Mouse (Mus musculus): ENCODE data around the gene Wnt3a. TPM values are rescaled to one million over a fixed set of nuclear protein-coding genes. Genes with fewer than 3 reads are reported as not detected.

The Wnt3a gene
- polyA plus RNA-seq, 1 experiment, result not detected

- no peaks in the 10 kb centered on the region for H3K79me3 ChIP-seq (ENCODE audit: low read depth)
- H3K36me3 ChIP-seq (ENCODE audit: control insufficient read depth, insufficient read depth), result no peaks in the 10 kb centered on the region
- H3K4me3 ChIP-seq (ENCODE audit: insufficient read depth, poor library complexity, severe bottlenecking), result no peak overlapping the region
- peaks cover 69% of the 10 kb centered on the region for H3K27me3 ChIP-seq (ENCODE audit: control insufficient read depth, insufficient read depth, insufficient read length)
- no peaks in the 10 kb centered on the region for H3K79me2 ChIP-seq (ENCODE audit: control insufficient read depth, insufficient read depth)
- TF ChIP-seq MYOG (IDR thresholded peaks at IDR 0.05; ENCODE audit: control insufficient read depth, extremely low read depth, insufficient read length), result no peak
- no peak for TF ChIP-seq MAX (IDR thresholded peaks at IDR 0.05)
- no peak for TF ChIP-seq CTCF (IDR thresholded peaks at IDR 0.05; ENCODE audit: control insufficient read depth, insufficient read depth, insufficient read length)
- no peak for TF ChIP-seq CEBPB (IDR thresholded peaks at IDR 0.05; ENCODE audit: low read depth)
- no peak for TF ChIP-seq FOSL1 (IDR thresholded peaks at IDR 0.05; ENCODE audit: insufficient read depth, low read length, poor library complexity, severe bottlenecking)
- TF ChIP-seq MYOD1 (IDR thresholded peaks at IDR 0.05; ENCODE audit: control insufficient read depth, insufficient read length, low read depth), result no peak
- no peak for TF ChIP-seq USF1 (IDR thresholded peaks at IDR 0.05; ENCODE audit: low read depth)
- no peak overlapping the region for H3ac ChIP-seq (ENCODE audit: control insufficient read depth, insufficient read length, low read depth)
Measured at GRCm38 (mm10) chr11:59264593-59264992, 26.0 kb downstream of the Wnt3a start.

- peaks cover 69% of the 10 kb centered on the region for H3K27me3 ChIP-seq (ENCODE audit: control insufficient read depth, insufficient read depth, insufficient read length)
- TF ChIP-seq MYOG (IDR thresholded peaks at IDR 0.05; ENCODE audit: control insufficient read depth, extremely low read depth, insufficient read length), result no peak
- TF ChIP-seq CEBPB (IDR thresholded peaks at IDR 0.05; ENCODE audit: low read depth), result no peak
- no peak for TF ChIP-seq MYOD1 (IDR thresholded peaks at IDR 0.05; ENCODE audit: control insufficient read depth, insufficient read length, low read depth)
- no peak for TF ChIP-seq CTCF (IDR thresholded peaks at IDR 0.05; ENCODE audit: control insufficient read depth, insufficient read depth, insufficient read length)
- no peak for TF ChIP-seq MAX (IDR thresholded peaks at IDR 0.05)
- no peak for TF ChIP-seq USF1 (IDR thresholded peaks at IDR 0.05; ENCODE audit: low read depth)
- no peak for TF ChIP-seq FOSL1 (IDR thresholded peaks at IDR 0.05; ENCODE audit: insufficient read depth, low read length, poor library complexity, severe bottlenecking)
- H3ac ChIP-seq (ENCODE audit: control insufficient read depth, insufficient read length, low read depth), result no peak overlapping the region
- no peaks in the 10 kb centered on the region for H3K36me3 ChIP-seq (ENCODE audit: control insufficient read depth, insufficient read depth)
- no peak overlapping the region for H3K4me3 ChIP-seq (ENCODE audit: insufficient read depth, poor library complexity, severe bottlenecking)
- no peaks in the 10 kb centered on the region for H3K79me3 ChIP-seq (ENCODE audit: low read depth)
- no peaks in the 10 kb centered on the region for H3K79me2 ChIP-seq (ENCODE audit: control insufficient read depth, insufficient read depth)
Measured at GRCm38 (mm10) chr11:59263870-59264563, 26.5 kb downstream of the Wnt3a start.

GRCm38 (mm10) chr11:59262308-59262707 lies 28.2 kb downstream of the Wnt3a start:
- no peaks in the 10 kb centered on the region for H3K79me3 ChIP-seq (ENCODE audit: low read depth)
- no peaks in the 10 kb centered on the region for H3K79me2 ChIP-seq (ENCODE audit: control insufficient read depth, insufficient read depth)
- peaks cover 82% of the 10 kb centered on the region for H3K27me3 ChIP-seq (ENCODE audit: control insufficient read depth, insufficient read depth, insufficient read length)
- H3K36me3 ChIP-seq (ENCODE audit: control insufficient read depth, insufficient read depth), result no peaks in the 10 kb centered on the region
- no peak for TF ChIP-seq USF1 (IDR thresholded peaks at IDR 0.05; ENCODE audit: low read depth)
- TF ChIP-seq FOSL1 (IDR thresholded peaks at IDR 0.05; ENCODE audit: insufficient read depth, low read length, poor library complexity, severe bottlenecking), result no peak
- TF ChIP-seq MYOD1 (IDR thresholded peaks at IDR 0.05; ENCODE audit: control insufficient read depth, insufficient read length, low read depth), result no peak
- TF ChIP-seq CEBPB (IDR thresholded peaks at IDR 0.05; ENCODE audit: low read depth), result no peak
- no peak for TF ChIP-seq MYOG (IDR thresholded peaks at IDR 0.05; ENCODE audit: control insufficient read depth, extremely low read depth, insufficient read length)
- TF ChIP-seq MAX (IDR thresholded peaks at IDR 0.05), result no peak
- no peak for TF ChIP-seq CTCF (IDR thresholded peaks at IDR 0.05; ENCODE audit: control insufficient read depth, insufficient read depth, insufficient read length)
- no peak overlapping the region for H3K4me3 ChIP-seq (ENCODE audit: insufficient read depth, poor library complexity, severe bottlenecking)
- no peak overlapping the region for H3ac ChIP-seq (ENCODE audit: control insufficient read depth, insufficient read length, low read depth)

GRCm38 (mm10) chr11:59260706-59261493 lies 29.7 kb downstream of the Wnt3a start:
- Histone ChIP-seq H3K79me2 (ENCODE audit: control insufficient read depth, insufficient read depth) (no peaks in the 10 kb centered on the region), H3K4me3 (ENCODE audit: insufficient read depth, poor library complexity, severe bottlenecking) (no peak overlapping the region), H3K36me3 (ENCODE audit: control insufficient read depth, insufficient read depth) (no peaks in the 10 kb centered on the region), H3K79me3 (ENCODE audit: low read depth) (no peaks in the 10 kb centered on the region), H3ac (ENCODE audit: control insufficient read depth, insufficient read length, low read depth) (no peak overlapping the region), H3K27me3 (ENCODE audit: control insufficient read depth, insufficient read depth, insufficient read length) (peaks cover 84% of the 10 kb centered on the region)
- TF ChIP-seq USF1 (IDR thresholded peaks at IDR 0.05; ENCODE audit: low read depth), result no peak

- no peak for TF ChIP-seq MYOG (IDR thresholded peaks at IDR 0.05; ENCODE audit: control insufficient read depth, extremely low read depth, insufficient read length)
- no peak for TF ChIP-seq CTCF (IDR thresholded peaks at IDR 0.05; ENCODE audit: control insufficient read depth, insufficient read depth, insufficient read length)
- TF ChIP-seq USF1 (IDR thresholded peaks at IDR 0.05; ENCODE audit: low read depth), result no peak
- TF ChIP-seq FOSL1 (IDR thresholded peaks at IDR 0.05; ENCODE audit: insufficient read depth, low read length, poor library complexity, severe bottlenecking), result no peak
- Histone ChIP-seq H3K4me3 (ENCODE audit: insufficient read depth, poor library complexity, severe bottlenecking) (no peak overlapping the region), H3K27me3 (ENCODE audit: control insufficient read depth, insufficient read depth, insufficient read length) (peaks cover 75% of the 10 kb centered on the region), H3ac (ENCODE audit: control insufficient read depth, insufficient read length, low read depth) (no peak overlapping the region), H3K79me2 (ENCODE audit: control insufficient read depth, insufficient read depth) (no peaks in the 10 kb centered on the region), H3K36me3 (ENCODE audit: control insufficient read depth, insufficient read depth) (no peaks in the 10 kb centered on the region), H3K79me3 (ENCODE audit: low read depth) (no peaks in the 10 kb centered on the region)
Measured at GRCm38 (mm10) chr11:59259647-59260046, 30.9 kb downstream of the Wnt3a start.

Measured in C2C12 (cell line).